Mouse (Mus musculus) limb, embryonic 12.5 days (tissue): Measurements from ENCODE around the gene Cela2a. TPM values are rescaled to one million over a fixed set of nuclear protein-coding genes. Genes with fewer than 3 reads are reported as not detected.

Experiments
- ATAC-seq: fragments of 200-750 bp; cut with Nextera tagmentation; 2 replicates; pipeline ENCODE4 v1.8.0; 2017; ENCODE audit warnings: low read depth, moderate TSS enrichment; ENCODE audit not compliant: insufficient number of reproducible peaks, insufficient read depth, low FRiP score, low TSS enrichment
- H3K27ac ChIP-seq: fragments of 300-500 bp; sonication (generic); 2 replicates; pipeline ENCODE4 v1.5.1; 2016; ENCODE audit warnings: mild to moderate bottlenecking, moderate library complexity
- H3K27me3 ChIP-seq: fragments of 300-500 bp; sonication (generic); 2 replicates; pipeline ENCODE4 v1.6.1; 2016; ENCODE audit warnings: mild to moderate bottlenecking, moderate library complexity
- H3K36me3 ChIP-seq: fragments of 300-500 bp; sonication (generic); 2 replicates; pipeline ENCODE4 v1.6.1; 2016; ENCODE audit warnings: mild to moderate bottlenecking, moderate library complexity
- H3K4me1 ChIP-seq: fragments of 300-500 bp; sonication (generic); replicated peaks from 2 replicates; pipeline ENCODE4 v1.6.1; 2016
- H3K4me2 ChIP-seq: fragments of 300-500 bp; sonication (generic); 2 replicates; pipeline ENCODE4 v1.6.1; 2016; ENCODE audit warnings: mild to moderate bottlenecking, moderate library complexity
- H3K4me3 ChIP-seq: fragments of 300-500 bp; sonication (generic); replicated peaks from 2 replicates; pipeline ENCODE4 v1.5.1; 2016; ENCODE audit warnings: mild to moderate bottlenecking
- H3K9ac ChIP-seq: fragments of 300-500 bp; sonication (generic); replicated peaks from 2 replicates; pipeline ENCODE4 v1.6.1; 2016; ENCODE audit warnings: mild to moderate bottlenecking, moderate library complexity
- H3K9me3 ChIP-seq: fragments of 300-500 bp; sonication (generic); 2 replicates; pipeline ENCODE4 v1.6.1; 2016; ENCODE audit warnings: mild to moderate bottlenecking, moderate library complexity
- WGBS: fragments of 180-500 bp; shearing (Covaris S2); methylation state at CpG from one replicate; pipeline ENCODE4 v1.1.7; 2016; 5-methylcytosine and 5-hydroxymethylcytosine counted together
- polyA plus RNA-seq: library from polyadenylated mRNA; unstranded; fragments of >200 nt; fragmentation: Nextera tagmentation; extraction: Ambion mirVana; gene quantifications from 2 replicates; pipeline ENCODE4 v1.2.1, GENCODE M21; 2016

The Cela2a gene
- polyA plus RNA-seq, 1 experiment from 2014 or later: not detected

- peaks cover 34% of the 10 kb centered on the region for H3K4me1 ChIP-seq
- ATAC-seq: 0 out of 2 replicates have a peak, but pooled peaks have one; percentile 28
These were observed 41.5 kb upstream of the Cela2a start for GRCm38 (mm10) chr4:141867498-141867897.

GRCm38 (mm10) chr4:141866933-141867490 is 41.1 kb upstream of the Cela2a start:
- H3K36me3 ChIP-seq: no peaks in the 10 kb centered on the region
- H3K9me3 ChIP-seq: no peaks in the 10 kb centered on the region
- H3K4me2 ChIP-seq: no peak overlapping the region
- no peak overlapping the region for H3K4me3 ChIP-seq
- ATAC-seq: 0 out of 2 replicates have a peak, but pooled peaks have one; percentile 11
- 35% methylated on average over 10 of the region's 10 CpGs for WGBS
- H3K9ac ChIP-seq: no peak overlapping the region
- H3K27me3 ChIP-seq: no peaks in the 10 kb centered on the region
- peaks cover 29% of the 10 kb centered on the region for H3K4me1 ChIP-seq
- peak overlapping the region; percentile 50; the same call in 1 of the 2 replicates for H3K27ac ChIP-seq

More at GRCm38 (mm10) chr4:141867498-141867897, 41.5 kb upstream of the Cela2a start:
- no peak overlapping the region for H3K4me2 ChIP-seq
- no peak overlapping the region for H3K9ac ChIP-seq
- no peaks in the 10 kb centered on the region for H3K36me3 ChIP-seq
- no peak overlapping the region for H3K4me3 ChIP-seq
- no peaks in the 10 kb centered on the region for H3K9me3 ChIP-seq
- H3K27ac ChIP-seq: peak overlapping the region; percentile 50; the same call in 1 of the 2 replicates
- 0 out of 2 replicates have a peak, but pooled peaks cover under 1% of the 10 kb centered on the region for H3K27me3 ChIP-seq
- WGBS: 40% methylated on average over 4 of the region's 4 CpGs

GRCm38 (mm10) chr4:141865600-141865999 is 39.6 kb upstream of the Cela2a start:
- peaks cover 4% of the 10 kb centered on the region; the same call in 1 of the 2 replicates for H3K36me3 ChIP-seq
- H3K27ac ChIP-seq: no peak overlapping the region
- ATAC-seq: no peak
- H3K27me3 ChIP-seq: no peaks in the 10 kb centered on the region
- H3K4me1 ChIP-seq: peaks cover 23% of the 10 kb centered on the region
- no peaks in the 10 kb centered on the region for H3K9me3 ChIP-seq
- no peak overlapping the region for H3K4me2 ChIP-seq
- no peak overlapping the region for H3K4me3 ChIP-seq
- no peak overlapping the region for H3K9ac ChIP-seq
- 83% methylated on average over 5 of the region's 5 CpGs for WGBS

- H3K9ac ChIP-seq: no peak overlapping the region
- H3K4me2 ChIP-seq: no peak overlapping the region
- no peaks in the 10 kb centered on the region for H3K27me3 ChIP-seq
- no peaks in the 10 kb centered on the region for H3K9me3 ChIP-seq
- no peak for ATAC-seq
- peaks cover 23% of the 10 kb centered on the region for H3K4me1 ChIP-seq
- peaks cover 8% of the 10 kb centered on the region; the same call in 1 of the 2 replicates for H3K36me3 ChIP-seq
- no peak overlapping the region for H3K27ac ChIP-seq
- WGBS: 92% methylated on average over 5 of the region's 5 CpGs
- no peak overlapping the region for H3K4me3 ChIP-seq
These were observed 39.0 kb upstream of the Cela2a start for GRCm38 (mm10) chr4:141865006-141865405.

- H3K4me3 ChIP-seq: no peak overlapping the region
- H3K9ac ChIP-seq: no peak overlapping the region
- no peaks in the 10 kb centered on the region for H3K27me3 ChIP-seq
- no peaks in the 10 kb centered on the region for H3K9me3 ChIP-seq
- peaks cover 13% of the 10 kb centered on the region for H3K36me3 ChIP-seq
- no peak overlapping the region for H3K4me2 ChIP-seq
- peaks cover 23% of the 10 kb centered on the region for H3K4me1 ChIP-seq
- 94% methylated on average over 8 of the region's 8 CpGs for WGBS
- no peak for ATAC-seq
- no peak overlapping the region for H3K27ac ChIP-seq
These were observed 38.5 kb upstream of the Cela2a start for GRCm38 (mm10) chr4:141864506-141864905.

- WGBS: 87% methylated on average over 7 of the region's 7 CpGs
- no peaks in the 10 kb centered on the region for H3K9me3 ChIP-seq
- H3K36me3 ChIP-seq: peaks cover 16% of the 10 kb centered on the region
- H3K27ac ChIP-seq: no peak overlapping the region
- H3K27me3 ChIP-seq: no peaks in the 10 kb centered on the region
- ATAC-seq: no peak
- no peak overlapping the region for H3K4me2 ChIP-seq
- H3K4me3 ChIP-seq: no peak overlapping the region
- no peak overlapping the region for H3K9ac ChIP-seq
- peaks cover 23% of the 10 kb centered on the region for H3K4me1 ChIP-seq
These were observed 37.8 kb upstream of the Cela2a start for GRCm38 (mm10) chr4:141863726-141864280.

- Histone ChIP-seq H3K9me3 (no peaks in the 10 kb centered on the region), H3K4me1 (peaks cover 19% of the 10 kb centered on the region), H3K36me3 (peaks cover 16% of the 10 kb centered on the region), H3K4me2 (no peak overlapping the region), H3K4me3 (no peak overlapping the region), H3K9ac (no peak overlapping the region), H3K27ac (no peak overlapping the region), H3K27me3 (no peaks in the 10 kb centered on the region)
- WGBS: 84% methylated on average over 5 of the region's 5 CpGs
- no peak for ATAC-seq
These were observed 36.9 kb upstream of the Cela2a start for GRCm38 (mm10) chr4:141862867-141863266.

GRCm38 (mm10) chr4:141861591-141862295 is 35.8 kb upstream of the Cela2a start:
- ATAC-seq: no peak
- Histone ChIP-seq H3K27ac (no peak overlapping the region), H3K27me3 (no peaks in the 10 kb centered on the region), H3K36me3 (peaks cover 16% of the 10 kb centered on the region), H3K4me1 (peaks cover 8% of the 10 kb centered on the region), H3K4me2 (no peak overlapping the region), H3K4me3 (no peak overlapping the region), H3K9ac (no peak overlapping the region), H3K9me3 (no peaks in the 10 kb centered on the region)
- WGBS: 86% methylated on average over 17 of the region's 17 CpGs

- WGBS: 63% methylated on average over 19 of the region's 19 CpGs
- Histone ChIP-seq H3K36me3 (peaks cover 16% of the 10 kb centered on the region), H3K4me3 (no peak overlapping the region), H3K27me3 (no peaks in the 10 kb centered on the region), H3K4me2 (no peak overlapping the region), H3K9ac (no peak overlapping the region), H3K9me3 (no peaks in the 10 kb centered on the region), H3K27ac (no peak overlapping the region), H3K4me1 (0 out of 2 replicates have a peak, but pooled peaks cover 3% of the 10 kb centered on the region)
- ATAC-seq: no peak
These were observed 34.4 kb upstream of the Cela2a start for GRCm38 (mm10) chr4:141860246-141860841.

- H3K9me3 ChIP-seq: no peaks in the 10 kb centered on the region
- ATAC-seq: no peak
- no peak overlapping the region for H3K4me2 ChIP-seq
- no peak overlapping the region for H3K27ac ChIP-seq
- 88% methylated on average over 14 of the region's 14 CpGs for WGBS
- H3K9ac ChIP-seq: no peak overlapping the region
- no peak overlapping the region for H3K4me3 ChIP-seq
- H3K4me1 ChIP-seq: 0 out of 2 replicates have a peak, but pooled peaks cover 3% of the 10 kb centered on the region
- no peaks in the 10 kb centered on the region for H3K27me3 ChIP-seq
- H3K36me3 ChIP-seq: peaks cover 16% of the 10 kb centered on the region
These were observed 33.4 kb upstream of the Cela2a start for GRCm38 (mm10) chr4:141859351-141859750.

GRCm38 (mm10) chr4:141858501-141858900 is 32.5 kb upstream of the Cela2a start:
- H3K27me3 ChIP-seq: no peaks in the 10 kb centered on the region
- peaks cover 16% of the 10 kb centered on the region for H3K36me3 ChIP-seq
- 94% methylated on average over 20 of the region's 20 CpGs for WGBS
- H3K9me3 ChIP-seq: no peaks in the 10 kb centered on the region
- ATAC-seq: no peak
- H3K9ac ChIP-seq: no peak overlapping the region
- no peaks in the 10 kb centered on the region for H3K4me1 ChIP-seq
- H3K4me2 ChIP-seq: no peak overlapping the region
- no peak overlapping the region for H3K27ac ChIP-seq
- no peak overlapping the region for H3K4me3 ChIP-seq
